Mouse (Mus musculus): ENCODE results near the gene Ruvbl2.
"Not testable (repeated sequence)": the region's sequence is repeated elsewhere in the genome, so short reads cannot be mapped to it uniquely, and the experiment has no call there.

Ruvbl2 gene

DNA sequence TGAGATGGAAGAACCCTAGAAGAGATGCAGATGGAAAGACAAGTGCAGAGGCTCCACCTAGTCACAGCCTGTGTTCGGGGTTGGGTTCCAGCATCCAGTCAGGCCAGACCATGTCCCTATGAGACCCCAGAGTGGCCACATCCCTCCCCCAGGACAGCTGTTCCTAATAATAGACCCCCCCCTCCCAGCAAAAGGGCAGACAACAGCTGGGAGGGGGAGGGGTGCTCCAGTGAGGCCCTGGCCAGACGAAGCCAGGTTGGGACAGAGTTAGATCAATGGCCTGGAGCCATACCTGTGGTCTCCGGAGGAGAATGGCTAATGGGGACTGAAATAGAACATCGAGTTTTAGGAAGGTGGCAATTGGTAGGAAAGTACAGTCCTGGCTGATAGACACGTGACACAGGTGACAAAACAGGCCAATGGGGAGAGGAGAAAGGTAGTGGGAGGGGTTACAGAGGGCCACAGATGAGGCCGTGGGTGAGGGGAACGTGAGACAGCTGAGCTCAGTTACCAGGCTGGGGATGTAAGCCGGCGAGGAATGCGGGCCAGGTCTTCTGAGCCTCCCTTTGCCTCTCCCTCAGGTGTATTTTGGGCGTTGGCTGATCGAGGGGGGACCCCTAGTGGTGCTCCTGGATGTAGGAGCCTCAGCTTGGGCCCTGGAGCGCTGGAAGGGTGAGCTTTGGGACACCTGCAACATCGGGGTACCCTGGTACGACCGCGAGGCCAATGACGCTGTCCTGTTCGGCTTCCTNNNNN lies at the start of gene Ruvbl2:
Gene Ruvbl2, minus strand, starts transcription at position 576 of the 756 bp plus-strand sequence.
- peak; percentile 33 for DNase-seq

GRCm38 (mm10) chr7:45486761-45487415 lies 49.0 kb upstream of the Ruvbl2 start, which contains the start of gene Gm45808:
Gene Gm45808, minus strand, starts transcription at chr7:45486811.
- DNase-seq, result no peak

DNA sequence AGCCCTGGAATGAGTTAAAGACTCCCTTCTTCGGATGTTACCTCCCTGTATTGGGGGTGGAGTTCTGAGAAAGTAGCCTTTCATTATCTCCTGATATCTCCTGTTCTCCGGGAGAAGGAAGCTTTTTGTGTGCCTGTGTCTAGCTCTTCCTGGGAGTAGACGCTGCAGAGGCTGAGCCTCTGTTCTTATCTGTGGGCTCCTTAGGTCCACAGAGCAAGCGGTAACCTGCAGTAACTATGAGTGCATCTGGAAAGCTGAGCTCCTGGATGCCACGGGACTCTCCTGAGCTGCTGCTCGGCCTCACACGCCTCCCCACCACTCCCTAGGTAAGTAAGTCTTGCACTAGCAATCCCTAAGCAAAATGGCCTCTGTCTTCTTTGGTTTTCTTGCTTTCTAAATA lies 48.3 kb upstream of the Ruvbl2 start:
- DNase-seq, result peak; percentile 42

- not testable (repeated sequence) for DNase-seq
Observed at GRCm38 (mm10) chr7:45484985-45485384, 47.1 kb upstream of the Ruvbl2 start.

DNA sequence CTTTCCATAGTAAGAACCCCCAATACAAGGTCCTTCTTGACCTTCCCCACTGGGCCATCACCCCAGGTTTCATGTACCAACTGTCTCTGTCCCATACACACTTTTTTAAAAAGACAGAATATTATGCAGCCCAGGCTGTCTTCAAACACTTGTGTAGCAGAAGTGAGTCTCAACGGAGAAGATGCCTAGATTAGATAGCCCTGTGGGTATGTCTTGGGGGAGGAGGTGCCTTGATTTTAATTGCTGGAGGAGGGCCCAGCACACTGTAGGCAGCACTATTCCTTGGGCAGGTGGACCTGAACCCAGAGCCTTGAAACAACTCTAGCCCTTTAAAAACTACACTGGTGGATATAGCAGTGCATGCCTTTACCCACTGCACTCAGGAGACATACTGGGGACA lies 44.3 kb upstream of the Ruvbl2 start:
- DNase-seq, result no peak

DNA sequence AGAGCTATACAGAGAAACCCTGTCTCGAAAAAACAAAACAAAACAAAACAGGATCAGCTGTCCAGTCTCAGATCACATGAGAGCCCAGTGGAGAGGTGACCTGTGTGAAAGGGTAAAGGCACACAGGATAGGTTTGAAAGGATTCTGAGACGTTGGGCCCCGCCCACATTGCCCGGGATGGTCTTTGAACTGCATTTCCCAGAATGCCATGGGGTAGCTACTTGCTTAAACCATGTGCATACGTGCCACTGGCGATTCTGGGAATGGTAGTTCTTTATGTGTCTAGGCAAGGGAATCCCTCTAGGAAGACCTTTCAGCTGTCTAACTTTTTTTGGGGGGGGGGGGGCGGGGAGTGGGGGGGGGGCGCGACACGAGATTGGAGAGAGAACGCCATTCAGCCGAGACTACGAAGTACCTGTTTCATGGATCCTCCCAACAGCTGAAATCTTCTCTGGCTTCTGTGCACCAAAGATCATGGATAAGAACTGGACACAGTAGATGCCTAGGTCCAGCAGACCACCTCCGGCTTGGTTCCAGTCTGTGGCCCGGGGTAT lies 43.6 kb upstream of the Ruvbl2 start, which contains the start of gene Tulp2:
Gene Tulp2, plus strand, starts transcription at position 504 of the 554 bp plus-strand sequence.
- peak; percentile 75 for DNase-seq

- DNase-seq, result not testable (repeated sequence)
Observed at GRCm38 (mm10) chr7:45480310-45480709, 42.4 kb upstream of the Ruvbl2 start.

- DNase-seq, result no peak
Observed at GRCm38 (mm10) chr7:45478774-45479173, 40.9 kb upstream of the Ruvbl2 start.

DNA sequence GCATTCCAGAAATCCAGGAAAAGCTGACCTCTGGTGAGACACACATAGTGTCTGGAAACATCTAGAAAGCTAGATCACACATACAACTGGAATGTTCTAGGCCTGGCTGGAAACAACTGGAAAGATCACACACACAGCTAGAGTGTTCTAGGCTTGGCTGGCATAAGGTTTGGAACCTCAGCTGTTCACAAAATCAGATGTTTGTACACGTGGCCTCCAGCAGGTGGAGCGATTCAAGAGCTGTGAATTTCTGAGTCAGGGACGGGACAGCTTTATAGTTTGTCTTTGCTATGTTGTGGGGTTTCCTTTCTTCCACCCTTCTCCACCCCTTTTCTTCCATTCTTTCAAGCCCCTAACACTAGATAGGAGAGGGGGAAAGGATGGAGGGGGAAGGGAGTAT lies 39.1 kb upstream of the Ruvbl2 start:
- peak; percentile 68 for DNase-seq

GRCm38 (mm10) chr7:45476453-45476852 lies 38.6 kb upstream of the Ruvbl2 start:
- no peak for DNase-seq

GRCm38 (mm10) chr7:45475291-45475969 lies 37.5 kb upstream of the Ruvbl2 start:
- peak; percentile 63 for DNase-seq

DNA sequence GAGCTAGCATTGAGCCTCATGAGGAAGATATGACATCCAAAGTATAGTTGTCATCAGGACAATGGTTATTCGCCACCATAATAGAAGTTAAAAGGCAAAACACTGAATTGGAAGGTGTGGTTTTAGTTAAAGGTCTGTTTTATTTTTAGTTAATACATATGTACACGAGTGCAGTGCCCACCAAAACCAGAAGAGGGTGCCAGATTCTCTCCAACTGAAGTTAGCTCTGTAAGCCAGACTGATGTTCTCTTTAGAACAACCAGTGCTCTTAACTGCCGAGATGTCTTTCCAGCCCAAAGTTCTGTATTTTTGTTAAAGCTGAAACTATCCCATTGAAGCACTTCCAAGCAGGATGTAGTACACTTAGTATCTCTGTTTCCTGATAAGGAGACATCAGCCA lies 33.0 kb upstream of the Ruvbl2 start:
- peak; percentile 85 for DNase-seq

GRCm38 (mm10) chr7:45467090-45467670 lies 29.3 kb upstream of the Ruvbl2 start:
- no peak for DNase-seq

DNA sequence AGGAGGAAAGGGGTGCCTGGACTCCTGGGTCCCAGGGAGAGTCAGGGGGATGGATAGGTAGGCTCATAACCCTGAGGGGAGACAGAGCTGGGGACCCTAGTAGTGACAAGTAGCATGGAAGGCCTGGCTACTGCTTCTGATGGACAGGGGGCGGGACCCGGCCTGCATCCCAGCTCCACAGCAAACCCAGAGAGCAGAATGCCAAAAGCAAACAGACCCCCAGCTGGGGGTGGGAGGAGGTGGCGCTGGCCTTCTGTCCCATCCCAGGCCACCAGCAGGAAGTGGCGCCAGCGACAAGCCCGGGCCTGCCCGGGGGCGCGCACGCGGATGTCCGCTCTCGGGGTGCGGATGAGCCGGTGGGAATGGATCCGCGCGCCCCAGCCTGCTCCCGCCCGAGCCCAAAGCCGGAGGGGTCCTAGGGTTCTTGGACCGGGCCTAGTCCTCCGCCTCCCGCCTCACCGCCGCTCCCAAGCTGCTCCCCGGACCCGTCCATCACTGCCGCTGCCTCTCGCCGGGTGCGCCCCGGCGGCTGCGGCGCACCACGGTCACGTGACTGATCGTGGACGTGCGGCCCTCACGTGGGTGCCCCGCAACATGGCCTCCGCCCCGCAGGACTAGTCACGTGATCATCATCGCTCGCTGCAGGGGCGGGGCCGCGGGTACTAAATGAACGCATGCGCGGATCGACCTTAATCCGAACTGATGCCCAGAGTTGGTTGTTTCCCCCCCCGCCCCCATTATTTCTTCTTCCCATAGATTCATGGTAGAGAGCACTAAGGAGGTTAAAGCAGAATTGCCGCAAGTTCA lies 28.6 kb upstream of the Ruvbl2 start, which contains the start of gene Bax:
Gene Bax, minus strand, starts transcription at position 616 of the 807 bp plus-strand sequence.
- DNase-seq, result peak; percentile 96

- no peak for DNase-seq
Observed at GRCm38 (mm10) chr7:45465549-45465948, 27.7 kb upstream of the Ruvbl2 start.

GRCm38 (mm10) chr7:45465112-45465511 lies 27.2 kb upstream of the Ruvbl2 start:
- no peak for DNase-seq

DNA sequence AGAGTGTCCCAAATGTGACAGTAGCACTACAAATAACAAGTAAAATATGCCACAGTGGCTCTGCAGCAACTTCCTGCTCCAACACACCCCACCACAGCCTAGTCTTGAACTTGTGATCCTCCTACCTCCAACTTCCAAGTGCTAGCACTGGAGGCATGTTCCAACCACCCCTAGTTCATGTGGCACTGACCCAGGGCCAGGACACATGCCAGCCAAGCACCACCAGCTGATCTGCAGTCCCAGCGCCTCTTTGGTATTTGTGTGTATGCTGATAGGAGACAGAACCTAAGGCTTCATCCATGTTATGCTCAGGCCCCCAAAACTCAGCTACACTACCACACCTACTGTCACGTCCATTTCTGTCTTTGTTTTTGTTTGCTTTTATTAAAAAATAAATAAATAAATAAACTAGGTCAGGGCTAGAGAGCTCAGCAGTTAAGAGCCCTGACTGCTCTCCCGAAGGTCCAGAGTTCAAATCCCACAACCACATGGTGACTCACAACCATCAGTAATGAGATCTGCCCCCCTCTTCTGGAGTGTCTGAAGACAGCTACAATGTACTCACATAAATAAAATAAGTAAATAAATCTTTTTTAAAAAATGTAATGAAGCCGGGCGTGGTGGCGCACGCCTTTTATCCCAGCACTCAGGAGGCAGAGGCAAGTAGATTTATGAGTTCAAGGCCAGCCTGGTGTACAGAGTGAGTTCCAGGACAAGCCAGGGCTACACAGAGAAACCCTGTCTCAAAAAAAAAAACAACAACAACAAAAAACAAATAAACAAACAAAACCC lies 26.3 kb upstream of the Ruvbl2 start:
- no peak for DNase-seq

DNA sequence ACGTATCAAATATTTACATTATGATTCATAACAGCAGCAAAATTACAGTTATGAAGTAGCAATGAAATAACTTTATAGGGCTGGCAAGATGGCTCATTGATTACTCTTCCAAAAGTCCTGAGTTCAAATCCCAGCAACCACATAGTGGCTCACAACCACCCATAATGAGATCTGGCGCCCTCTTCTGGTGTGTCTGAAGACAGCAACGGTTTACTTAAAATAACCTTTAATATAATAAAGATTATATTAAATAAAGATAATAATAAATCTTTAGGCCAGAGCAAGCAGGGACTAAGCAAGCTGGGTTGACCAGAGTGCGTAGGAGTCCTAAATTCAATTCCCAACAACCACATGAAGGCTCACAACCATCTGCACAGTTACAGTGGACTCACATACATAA lies 25.0 kb upstream of the Ruvbl2 start:
- not testable (repeated sequence) for DNase-seq

GRCm38 (mm10) chr7:45462325-45462724 lies 24.4 kb upstream of the Ruvbl2 start:
- no peak for DNase-seq

DNA sequence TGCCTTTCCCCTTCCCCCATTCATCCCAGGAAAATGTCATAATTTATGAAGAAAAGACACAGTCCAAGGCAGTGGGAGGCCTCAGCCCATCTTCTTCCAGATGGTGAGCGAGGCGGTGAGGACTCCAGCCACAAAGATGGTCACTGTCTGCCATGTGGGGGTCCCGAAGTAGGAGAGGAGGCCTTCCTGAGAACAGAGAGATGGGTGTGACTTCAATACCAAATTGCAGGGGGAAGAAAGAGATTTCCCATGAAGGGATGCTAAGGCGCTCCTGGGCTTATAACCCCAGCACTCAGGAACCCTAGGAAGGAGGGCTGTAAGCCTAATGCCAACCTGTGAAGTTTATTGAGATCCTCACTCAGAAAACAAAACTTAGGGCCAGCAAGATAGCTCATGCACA lies 23.9 kb upstream of the Ruvbl2 start:
- DNase-seq, result no peak

DNA sequence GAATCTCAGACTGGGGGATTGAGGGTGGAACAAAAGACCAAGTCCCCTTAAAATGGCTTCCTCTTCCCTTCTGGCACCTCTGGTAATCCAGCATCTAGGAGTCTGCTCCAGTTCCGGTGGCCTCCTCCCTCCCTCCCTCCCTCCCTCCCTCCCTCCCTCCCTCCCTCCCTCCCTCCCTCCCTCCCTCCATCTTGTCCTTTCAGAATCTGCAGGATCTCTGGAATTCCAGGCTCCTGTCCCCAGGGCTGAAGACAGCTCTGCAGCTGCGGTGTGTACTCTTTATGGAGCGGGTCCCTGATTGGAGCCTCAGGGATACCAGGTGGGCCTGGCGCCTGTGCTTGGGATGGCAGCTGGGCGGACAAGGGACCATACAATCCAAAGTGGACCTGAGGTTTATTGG lies 23.4 kb upstream of the Ruvbl2 start:
- peak; percentile 57 for DNase-seq

Measured in liver (tissue).